Mouse (Mus musculus): ENCODE measurements around the gene F3.

DNA sequence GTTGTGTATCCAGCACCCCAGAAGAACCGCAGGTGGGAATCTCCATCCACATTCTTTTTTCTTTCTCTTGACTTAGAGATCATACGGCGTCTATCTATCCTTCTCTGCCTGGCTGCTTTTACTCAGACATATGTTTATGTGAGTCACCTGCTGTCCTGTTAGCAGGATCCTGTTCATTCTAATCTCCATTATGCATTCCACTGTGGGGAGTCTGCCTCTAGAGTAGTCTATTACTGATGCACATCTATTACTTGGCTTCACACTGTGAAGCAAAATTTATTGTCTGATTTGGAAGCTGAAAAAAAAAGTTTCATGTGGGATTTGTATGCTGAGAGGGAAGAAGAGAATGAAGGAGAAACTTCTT is 19.5 kb upstream of the F3 start:
- TF ChIP-seq GATA1 (IDR thresholded peaks at IDR 0.05; ENCODE audit: borderline replicate concordance, low read length): no peak
- TF ChIP-seq FLI1 (IDR thresholded peaks at IDR 0.05; ENCODE audit: low read length): no peak
